Mouse (Mus musculus) spleen, adult 18-20 months (tissue): ENCODE measurements around the gene Pim1.
A peak's percentile ranks its signal among the peaks of the same experiment; 100 is the strongest.
"Not testable (repeated sequence)": the region's sequence is repeated elsewhere in the genome, so short reads cannot be mapped to it uniquely, and the experiment has no call there.

ENCODE experiments used
- DNase-seq, 2 experiments: peaks; one replicate each; pipeline ENCODE4 v3.0.0; 2022; ENCODE audit warnings: mixed read lengths in 2 of 2

Pim1 gene

DNA sequence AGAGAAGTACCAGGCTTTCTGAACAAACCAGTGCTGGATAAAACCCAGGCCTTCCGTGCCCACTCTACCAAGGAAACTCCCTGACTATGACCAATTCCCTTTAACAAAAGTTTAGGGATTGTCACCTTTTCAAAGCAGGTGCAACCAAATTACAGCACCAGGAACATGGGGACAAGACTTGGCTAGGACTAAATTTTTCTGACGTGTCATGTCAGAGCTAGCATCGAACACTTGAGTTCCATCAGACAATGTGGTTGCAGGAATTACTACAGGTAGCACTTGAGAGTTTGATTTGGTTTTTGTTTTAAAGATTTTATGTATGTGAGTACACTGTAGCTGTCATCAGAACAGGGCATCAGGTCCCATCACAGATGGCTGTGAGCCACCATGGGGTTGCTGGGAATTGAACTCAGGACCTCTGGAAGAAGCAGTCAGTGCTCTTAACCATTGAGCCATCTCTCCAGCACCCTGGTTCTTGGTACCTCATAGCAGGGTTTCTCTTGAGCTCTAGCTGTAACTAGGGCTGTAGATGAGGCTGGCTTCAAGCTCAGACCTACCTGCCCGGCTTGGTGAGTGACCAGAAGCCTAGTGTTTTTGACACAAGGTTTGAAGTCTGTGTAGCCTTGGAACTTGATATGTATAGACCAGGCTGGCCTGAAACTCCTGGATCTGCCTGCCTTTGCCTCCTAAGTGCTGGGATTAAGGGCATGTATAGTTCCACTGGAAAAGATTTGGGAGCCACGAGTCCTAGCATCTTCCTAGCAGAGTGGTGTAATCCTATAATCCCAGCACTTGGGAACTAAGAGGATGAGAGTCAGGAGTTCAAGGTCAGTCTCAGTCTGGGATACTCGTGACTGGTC, 5.9 kb downstream of the Pim1 start:
- DNase-seq = no peak

DNA sequence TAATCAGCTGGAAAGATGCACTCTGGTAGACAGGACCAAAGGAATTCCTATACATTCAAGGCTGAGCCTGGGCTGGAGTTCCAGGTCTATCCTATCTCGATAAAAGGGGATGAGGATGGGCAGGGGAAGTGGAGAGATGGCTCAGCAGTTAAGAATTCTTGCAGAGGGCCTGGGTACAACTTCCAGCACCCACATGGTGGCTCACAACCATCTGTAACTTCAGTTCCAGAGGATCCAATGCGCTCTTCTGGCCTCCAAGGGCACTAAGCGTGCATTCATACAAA, 6.5 kb downstream of the Pim1 start:
- DNase-seq = no peak

DNA sequence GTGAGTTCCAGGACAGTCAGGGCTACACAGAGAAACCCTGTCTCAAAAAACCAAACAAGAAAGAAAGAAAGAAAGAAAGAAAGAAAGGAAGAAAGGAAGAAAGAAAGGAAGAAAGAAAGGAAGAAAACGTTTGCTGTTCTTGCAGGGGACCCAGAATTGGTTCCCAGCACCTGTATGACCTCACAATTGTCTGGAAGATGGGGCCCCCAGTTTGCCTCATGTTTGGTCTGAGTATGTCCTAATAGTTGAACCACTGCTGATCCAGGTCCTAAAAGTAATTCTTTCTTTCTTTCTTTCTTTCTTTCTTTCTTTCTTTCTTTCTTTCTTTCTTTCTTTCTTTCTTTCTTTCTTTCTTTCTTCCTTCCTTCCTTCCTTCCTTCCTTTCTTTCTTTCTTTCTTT, 6.9 kb downstream of the Pim1 start:
- DNase-seq = not testable (repeated sequence)

DNA sequence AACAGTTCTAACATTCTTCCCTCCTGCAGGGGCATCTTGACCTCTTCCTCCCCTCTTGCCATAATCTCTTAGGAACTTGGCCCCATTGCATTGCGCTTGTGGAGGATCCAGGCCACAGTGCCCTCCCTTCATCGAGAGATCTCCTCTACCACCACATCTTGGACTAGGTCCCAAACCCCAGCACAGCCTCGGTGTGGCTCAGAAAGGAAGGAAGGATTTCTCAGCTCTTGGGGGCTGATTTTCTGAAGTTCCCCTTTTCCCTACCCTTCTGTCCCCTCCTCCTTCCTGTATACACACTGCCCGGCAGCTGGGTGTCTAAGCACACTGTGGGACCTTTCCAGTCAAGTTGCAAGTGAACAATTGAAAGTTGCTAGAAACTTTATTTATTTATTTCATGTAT, 7.5 kb downstream of the Pim1 start:
- DNase-seq = peak in 1 of 2 experiments; percentile 35

DNA sequence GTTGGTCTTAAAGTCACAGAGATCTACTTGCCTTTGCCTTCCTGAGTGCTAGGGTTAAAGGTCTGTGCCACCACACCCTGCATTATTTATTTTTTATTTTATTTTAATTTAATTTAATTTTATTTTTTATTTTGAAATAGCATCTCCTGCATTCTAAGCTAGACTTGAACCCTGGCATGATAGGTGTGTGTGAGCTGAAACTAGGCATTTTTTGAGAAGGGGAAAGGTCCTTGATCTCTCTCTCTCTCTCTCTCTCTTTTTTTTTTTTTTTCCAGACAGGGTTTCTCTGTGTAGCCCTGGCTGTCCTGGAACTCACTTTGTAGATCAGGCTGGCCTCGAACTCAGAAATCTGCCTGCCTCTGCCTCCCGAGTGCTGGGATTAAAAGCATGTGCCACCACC, 8.4 kb downstream of the Pim1 start:
- DNase-seq = not testable (repeated sequence)

DNA sequence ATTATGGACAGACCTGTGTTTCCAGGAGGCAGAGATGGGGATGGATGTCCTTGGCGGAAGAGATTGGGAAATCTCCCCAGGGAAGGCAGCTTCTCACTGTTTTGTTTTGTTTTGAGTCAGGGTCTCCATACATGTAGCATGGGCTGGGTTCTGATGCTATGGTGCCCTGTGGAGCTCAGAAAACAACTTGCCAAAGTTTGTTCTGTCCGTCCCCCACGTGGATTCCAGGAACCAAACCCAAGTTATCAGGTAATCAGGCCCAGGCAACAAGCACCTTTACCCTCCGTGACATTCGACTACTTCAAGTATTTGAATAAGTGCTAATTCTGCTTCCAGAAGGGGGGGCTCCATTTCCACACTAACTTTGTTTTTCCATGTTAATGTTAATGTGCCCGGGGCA, 9.0 kb downstream of the Pim1 start:
- no peak for DNase-seq

DNA sequence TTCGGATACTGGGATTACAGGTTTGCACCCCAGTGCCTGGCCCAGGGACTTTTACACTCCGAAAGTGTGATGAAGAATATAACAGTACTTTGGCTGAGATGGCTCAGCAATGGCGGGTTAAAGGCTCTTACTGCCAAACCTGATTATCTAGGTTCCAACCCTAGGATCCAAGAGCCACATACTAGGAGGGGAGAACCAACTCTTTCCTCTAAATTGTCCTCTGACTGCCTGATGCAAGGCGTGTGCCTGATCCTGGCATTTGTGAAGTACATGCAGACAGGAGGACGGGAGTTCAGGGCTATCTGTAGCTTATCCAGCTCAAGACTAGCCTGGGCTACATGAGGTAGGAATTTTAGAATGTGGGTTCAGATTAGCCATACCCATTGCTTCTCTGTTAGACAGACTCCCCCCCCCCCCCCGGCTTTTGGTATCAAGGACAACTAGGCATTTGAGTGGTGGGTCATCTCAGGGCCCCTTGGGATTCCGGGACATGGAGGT, 9.7 kb downstream of the Pim1 start:
- no peak for DNase-seq

DNA sequence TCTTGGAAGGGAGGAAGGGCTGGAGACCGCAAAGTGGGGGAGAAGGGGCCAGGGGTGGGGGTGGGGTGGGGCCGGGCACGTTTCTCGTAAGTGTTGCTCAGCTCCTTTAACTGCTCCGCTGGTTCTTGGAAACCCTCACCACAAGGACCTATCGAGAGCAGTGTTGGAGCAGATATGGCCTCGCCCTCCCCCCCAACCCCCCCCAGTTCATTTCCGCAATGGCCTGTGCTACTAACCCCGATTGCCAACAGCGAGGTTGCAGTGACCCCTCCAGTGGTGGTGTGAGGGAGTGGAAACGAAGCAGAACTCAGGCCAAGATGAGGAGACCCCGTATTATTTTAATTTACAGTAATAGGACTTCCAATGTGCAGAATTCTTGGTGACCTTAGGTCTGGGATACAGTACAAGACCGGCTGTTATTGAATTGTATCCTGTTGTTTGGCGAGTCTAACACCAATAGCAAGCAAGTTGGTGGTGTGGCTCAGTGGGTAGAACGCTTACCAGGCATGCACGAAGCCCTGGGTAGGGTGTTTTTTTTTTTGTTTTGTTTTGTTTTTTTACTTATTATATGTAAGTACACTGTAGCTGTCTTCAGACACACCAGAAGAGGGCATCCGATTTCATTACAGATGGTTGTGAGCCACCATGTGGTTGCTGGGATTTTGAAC, 10.4 kb downstream of the Pim1 start:
- no peak for DNase-seq

DNA sequence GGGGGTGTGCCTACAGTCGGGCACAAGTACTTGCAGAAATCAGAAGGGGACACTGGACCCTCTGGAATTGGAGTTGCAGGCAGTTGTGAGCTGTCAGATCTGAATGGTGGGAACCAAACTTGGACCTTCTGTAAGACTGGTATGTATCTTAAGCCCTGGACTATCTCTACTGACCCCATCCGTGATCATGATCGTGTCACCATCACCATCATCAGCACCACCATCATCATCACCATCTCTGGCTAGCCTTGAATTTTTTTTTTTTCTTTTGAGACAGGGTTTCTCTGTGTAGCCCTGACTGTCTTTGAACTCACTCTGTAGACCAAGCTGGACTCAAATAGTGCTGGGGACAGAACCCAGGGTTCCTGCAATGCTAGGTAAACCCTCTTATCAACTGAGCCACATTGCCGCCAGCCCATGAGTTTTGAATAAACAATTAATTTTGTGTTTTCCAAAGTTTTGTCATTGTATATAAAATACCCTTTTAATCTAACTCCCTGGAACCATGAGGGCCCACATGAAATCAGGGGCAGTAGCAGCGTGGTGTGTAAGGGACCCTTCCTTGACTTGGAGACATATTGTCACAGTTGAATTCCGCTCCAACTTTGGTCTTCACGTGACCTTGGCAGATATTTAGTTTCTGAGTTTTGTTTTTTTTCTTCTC, 11.6 kb downstream of the Pim1 start:
- DNase-seq = no peak

DNA sequence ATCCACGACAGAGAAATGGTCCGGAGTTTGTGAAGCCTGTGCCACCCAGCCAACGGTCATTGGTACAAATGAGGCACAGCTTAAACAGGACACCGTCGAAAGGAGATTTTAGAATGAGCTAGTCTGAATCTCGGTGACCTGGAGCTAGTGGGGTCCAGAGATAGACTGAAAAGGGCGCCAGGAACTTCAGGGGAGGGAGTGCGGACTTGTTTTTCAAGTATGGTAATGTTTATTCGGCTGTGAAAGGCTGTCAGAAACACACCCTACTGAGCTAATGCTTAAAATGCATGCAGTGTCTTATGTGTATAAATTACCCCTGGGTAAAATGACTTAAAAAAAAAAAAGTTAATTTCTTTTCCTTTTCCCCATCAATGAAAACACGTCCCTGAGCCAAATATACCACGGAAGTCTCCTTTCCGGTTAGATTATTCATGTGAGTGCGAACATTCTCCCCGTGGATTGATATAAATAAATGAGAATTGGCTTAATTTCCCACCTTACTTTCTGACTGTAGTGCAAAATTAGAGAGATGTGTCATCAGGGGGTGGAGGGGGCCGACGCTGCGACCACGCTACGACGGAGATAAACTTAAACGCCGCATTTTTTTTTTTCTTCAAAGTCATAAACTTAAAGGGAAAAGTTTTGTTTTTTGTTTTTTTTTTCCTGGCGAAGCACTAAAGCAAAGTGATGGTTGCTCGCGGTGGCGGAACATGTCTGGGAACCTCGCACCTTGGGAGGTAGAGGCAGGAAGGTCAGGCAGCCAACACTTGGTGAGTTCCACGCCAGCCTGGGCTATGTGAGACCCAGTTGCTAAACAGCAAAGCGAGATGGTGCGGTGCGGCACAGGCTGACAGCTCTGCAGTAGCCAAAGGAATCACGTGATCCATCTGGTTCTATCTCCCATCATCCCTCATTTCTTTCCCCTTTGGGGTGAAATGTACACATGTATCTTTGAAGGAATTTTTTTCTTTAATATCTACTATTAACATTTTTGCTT, 12.4 kb downstream of the Pim1 start:
- DNase-seq = no peak

DNA sequence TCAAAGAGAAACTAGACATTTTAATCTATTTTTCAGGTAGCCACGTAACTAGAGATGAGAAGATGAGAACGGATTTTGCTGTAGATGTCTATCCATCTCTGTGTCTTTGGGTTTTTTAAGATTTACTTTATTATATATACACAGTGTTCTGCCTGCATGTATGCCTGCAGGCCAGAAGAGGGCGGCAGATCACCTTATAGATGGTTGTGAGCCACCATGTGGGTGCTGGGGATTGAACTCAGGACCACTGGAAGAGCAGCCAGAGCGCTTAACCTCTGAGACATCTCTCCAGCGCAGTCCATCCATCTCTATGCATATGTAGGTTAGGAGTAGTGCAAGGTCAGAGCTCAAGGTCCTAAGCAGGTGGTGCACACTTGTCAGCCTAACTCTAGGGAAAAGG, 13.1 kb downstream of the Pim1 start:
- no peak for DNase-seq

DNA sequence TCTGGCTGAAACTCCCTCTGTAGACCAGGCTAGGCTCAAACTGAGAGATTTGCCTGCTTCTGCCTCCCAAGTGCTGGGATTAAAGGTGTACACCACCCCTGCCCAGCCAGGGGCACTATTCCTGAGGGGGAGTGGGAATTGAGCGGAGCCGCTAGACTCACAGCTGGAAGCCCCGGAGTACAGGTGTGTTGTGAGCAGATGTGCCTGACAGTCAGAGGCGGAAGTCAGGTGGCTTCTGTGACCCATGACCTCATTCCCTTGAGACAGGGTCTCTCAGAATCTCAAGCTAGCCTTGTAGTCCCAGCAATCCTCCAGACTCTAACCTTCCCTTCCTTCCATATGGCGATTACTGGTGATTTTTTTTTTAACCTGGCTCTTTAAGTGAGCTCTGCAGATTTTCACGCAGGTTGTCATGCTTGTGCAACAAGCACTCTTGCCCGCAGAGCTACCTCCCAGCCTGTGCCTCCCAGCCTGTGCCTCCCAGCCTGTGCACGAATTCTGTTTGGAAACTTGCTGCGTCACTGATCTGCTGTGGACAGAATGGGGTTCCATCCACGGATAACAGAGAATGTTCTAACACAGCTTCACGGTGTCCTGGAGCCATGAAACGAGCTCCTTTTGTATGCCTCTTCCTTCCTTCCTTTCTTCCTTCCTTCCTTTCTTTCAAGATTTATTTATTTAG, 18.5 kb downstream of the Pim1 start:
- no peak for DNase-seq

DNA sequence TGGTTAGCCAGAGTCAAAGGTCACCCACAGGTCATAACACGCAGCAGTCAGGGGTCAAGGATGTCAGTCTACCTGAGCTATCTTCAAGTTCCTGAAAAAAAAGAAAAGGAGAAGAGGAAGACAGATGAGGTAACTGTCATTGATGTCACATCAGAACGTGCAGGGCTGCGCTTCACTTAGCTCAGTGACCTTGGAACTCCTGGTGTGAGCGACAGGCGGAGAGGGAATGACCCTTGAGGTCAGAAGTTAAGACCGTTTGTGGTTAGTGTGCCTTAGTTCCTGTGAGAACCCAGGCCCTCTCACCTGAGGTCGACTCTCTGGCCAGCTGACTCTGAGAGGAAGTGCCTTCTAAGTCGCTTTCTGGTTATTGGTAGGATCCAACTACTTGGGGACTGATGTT, 20.1 kb downstream of the Pim1 start:
- no peak for DNase-seq

DNA sequence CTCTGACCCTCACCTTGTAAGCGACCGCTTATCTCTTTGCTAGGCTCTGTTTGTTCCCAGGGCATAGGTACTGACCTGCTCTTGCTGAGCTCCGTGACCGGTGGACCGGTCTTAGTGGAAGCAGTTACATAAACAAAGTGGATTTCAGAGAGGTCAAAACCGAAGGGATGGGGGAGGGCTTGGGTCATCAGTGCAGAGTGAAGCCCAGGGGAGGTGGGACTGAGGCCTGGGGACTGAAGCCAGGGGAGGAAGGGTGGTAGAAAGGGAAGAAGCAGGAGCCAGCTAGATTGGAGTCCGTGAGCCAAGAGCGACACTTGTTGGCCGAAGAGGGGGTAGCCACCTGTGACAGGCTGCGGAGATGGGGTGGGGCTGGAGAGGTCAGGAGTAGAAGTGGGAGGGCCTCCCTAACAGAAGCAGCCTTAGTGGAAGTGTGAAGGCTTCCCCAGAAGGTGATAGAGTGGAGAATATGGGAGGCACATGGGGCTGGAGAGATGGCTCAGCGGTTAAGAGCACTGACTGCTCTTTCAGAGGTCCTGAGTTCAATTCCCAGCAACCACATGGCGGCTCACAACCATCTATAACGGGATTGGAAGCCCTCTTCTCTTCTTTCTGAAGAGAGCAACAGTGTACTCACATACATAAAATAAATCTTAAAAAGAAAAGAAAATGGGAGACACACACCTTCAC, 22.6 kb downstream of the Pim1 start:
- DNase-seq = peak; percentile 69

DNA sequence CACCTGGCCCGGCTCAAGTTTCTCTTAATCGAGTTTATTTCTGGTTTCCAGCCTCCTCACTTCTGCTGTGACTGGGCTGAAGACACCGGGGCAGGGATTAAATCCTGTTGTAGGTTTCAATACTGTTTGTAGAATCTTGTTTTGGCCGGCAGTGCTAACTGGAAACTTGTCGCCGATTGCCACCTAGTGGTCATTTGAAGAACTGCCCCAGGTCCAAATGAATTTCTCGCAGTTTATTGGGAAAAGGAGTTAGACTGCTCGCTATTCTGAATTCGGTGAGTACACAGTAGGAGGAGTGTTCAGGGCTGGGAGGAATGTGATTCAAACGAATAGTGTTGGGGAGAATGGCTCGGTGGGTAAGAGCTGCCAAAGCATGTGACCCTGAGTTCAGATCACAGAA, 23.9 kb downstream of the Pim1 start:
- DNase-seq = peak; percentile 52 to 75

DNA sequence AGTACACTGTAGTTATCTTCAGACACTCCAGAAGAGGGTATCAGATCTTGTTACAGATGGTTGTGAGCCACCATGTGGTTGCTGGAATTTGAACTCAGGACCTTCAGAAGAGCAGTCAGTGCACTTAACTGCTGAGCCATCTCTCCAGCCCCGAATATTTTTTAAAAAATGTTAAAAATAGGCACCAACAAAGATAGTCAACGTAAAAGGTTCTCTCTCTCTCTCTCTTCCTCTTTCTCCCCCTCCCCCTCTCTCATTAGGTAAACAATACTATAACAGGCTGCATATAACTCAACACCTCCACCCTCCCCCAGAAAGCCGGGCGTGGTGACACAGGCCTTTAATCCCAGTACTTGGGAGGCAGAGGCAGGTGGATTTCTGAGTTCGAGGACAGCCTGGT, 28.1 kb downstream of the Pim1 start:
- not testable (repeated sequence) for DNase-seq

DNA sequence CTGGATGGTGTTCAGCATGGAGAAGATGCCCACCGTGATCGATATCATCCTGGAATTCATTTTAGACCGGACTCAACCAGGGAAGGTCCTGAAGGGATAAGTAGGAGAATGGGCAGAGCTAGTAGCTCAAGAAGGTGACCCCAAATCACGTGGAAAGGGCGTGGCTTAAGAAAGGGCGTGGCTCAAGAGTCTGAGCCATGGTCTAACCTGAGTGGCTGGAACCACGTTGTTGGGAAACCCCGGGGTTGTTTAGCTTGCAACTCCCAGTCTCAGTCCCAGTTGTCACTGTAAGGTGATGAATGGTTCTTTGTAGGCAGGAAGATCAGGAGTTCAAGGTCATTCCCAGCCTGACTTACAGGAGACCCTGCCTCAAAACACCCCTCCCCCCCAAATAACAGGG, 29.2 kb downstream of the Pim1 start:
- DNase-seq = no peak

DNA sequence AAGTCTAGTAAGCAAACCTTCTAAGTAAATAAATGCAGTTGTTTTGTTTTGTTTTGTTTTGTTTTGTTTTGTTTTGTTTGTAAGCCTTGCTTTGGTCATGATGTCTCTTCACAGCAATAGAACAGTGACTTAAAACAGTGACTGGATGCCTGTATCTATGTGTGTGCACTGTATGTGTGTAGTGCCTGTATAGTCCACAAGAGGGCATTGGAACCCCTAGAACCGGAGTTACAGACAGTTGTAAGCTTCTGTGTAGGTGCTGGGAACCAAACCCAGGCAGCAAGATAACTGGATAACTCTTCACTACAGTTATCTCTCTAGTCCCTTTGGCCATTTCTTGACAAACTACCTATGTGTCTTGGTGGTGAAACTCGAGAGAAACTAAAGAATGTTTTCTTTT, 35.1 kb downstream of the Pim1 start:
- DNase-seq = no peak

DNA sequence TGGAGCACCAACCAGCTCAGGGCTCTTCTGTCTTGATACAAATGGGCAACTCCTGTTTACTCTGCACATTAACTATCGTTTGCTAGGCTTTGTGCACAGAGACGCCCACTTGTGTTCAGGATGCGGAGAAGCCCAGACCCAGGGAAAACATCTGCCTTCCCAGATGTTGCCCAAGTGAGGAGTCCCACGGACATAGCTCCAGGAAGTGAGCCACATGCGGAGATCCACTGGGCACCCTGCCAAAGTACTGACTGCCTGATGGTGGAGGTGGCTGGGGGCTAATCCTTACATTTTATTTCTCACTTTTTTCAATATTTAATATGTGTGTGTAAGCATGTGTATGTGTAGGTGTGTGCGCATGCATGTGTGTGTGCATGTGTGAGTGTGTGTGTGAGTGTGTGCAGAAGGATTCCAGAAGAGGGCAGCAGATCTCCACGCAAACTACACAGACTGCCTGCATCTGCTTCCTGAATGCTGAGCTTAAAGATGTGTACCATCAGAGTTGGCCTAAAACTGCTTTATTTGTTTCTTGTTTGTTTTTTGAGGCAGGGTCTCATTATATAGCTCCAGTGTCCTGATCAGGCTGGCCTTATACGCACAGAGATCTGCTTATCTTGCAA, 38.1 kb downstream of the Pim1 start:
- no peak for DNase-seq

DNA sequence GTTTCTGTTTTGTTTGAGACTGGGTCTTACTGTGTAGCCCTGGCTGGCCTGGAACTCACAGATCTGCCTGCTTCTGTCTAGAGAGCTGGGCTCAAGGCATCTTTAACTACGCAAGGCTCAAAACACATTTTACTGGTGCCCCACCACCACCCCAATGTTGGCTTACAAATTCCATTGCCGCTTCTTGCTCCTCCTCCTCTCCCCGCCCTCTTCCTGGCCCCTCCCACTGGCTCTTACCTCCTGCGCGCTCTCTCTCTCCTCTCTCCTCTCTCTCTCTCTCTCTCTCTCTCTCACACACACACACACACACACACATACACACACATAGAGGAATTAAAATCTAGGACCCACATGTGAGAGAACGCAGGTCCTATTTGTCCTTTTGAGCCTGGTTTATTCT, 40.0 kb downstream of the Pim1 start:
- no peak for DNase-seq

DNA sequence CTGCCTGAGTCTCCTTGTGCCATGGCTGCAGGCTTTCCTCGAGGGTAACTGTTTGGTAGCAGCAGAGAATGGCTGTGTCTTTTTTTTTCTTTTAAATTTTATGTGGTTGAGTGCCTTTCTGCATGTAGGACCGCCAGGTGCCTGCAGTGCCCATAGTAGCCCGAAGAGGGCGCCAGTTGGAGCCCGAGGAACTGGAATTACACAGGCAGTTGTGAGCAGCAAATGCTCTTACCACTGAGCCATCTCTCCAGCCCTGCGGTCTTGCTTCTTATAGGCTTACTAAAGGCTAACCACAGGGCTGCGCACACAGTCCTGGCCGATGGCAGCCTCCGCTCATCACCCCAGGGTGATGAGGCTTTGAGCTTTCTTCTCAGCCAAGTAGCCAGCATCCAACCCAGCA, 40.7 kb downstream of the Pim1 start:
- DNase-seq = no peak
